Mouse (Mus musculus) embryonic fibroblast, embryonic 13.5 days (primary cell): Measurements from ENCODE around the gene Adam23. TPM values are rescaled to one million over a fixed set of nuclear protein-coding genes. Genes with fewer than 3 reads are reported as not detected.
"Not testable (repeated sequence)": the region's sequence is repeated elsewhere in the genome, so short reads cannot be mapped to it uniquely, and the experiment has no call there.

Experiments used
- H3K27ac ChIP-seq: 2 replicates; pipeline ENCODE4 v1.5.1; 2012; ENCODE audit warnings: low read length, control low read depth, inconsistent platforms; ENCODE audit not compliant: insufficient read depth
- H3K4me1 ChIP-seq: 2 replicates; pipeline ENCODE4 v1.6.1; 2011; ENCODE audit warnings: low read length; ENCODE audit not compliant: control insufficient read depth, insufficient read depth
- H3K4me3 ChIP-seq: 2 replicates; pipeline ENCODE4 v1.5.1; 2011; ENCODE audit warnings: mild to moderate bottlenecking, control low read depth, low read length; ENCODE audit not compliant: insufficient read depth
- CTCF ChIP-seq: IDR thresholded peaks from 2 replicates; pipeline ENCODE4 v1.5.1; 2011; ENCODE audit warnings: mild to moderate bottlenecking, control low read depth, low read length, moderate library complexity, borderline replicate concordance; ENCODE audit not compliant: insufficient read depth
- POLR2A ChIP-seq: IDR thresholded peaks from 2 replicates; pipeline ENCODE4 v1.6.1; 2011; ENCODE audit warnings: low read depth, mild to moderate bottlenecking, control low read depth, low read length, moderate library complexity
- polyA plus RNA-seq: library from polyadenylated mRNA; stranded (reverse); fragments of >200 nt; gene quantifications from 2 replicates; pipeline ENCODE4 v1.2.4, GENCODE M21; 2011; ENCODE audit warnings: low read depth; ENCODE audit not compliant: missing spikeins, insufficient read length

Adam23 gene
- polyA plus RNA-seq, 1 experiment, result 54.1 TPM

GRCm38 (mm10) chr1:63573864-63574611, 128.3 kb downstream of the Adam23 start:
- no peak overlapping the region for H3K4me3 ChIP-seq
- no peak for TF ChIP-seq POLR2A
- TF ChIP-seq CTCF, result no peak
- H3K27ac ChIP-seq, result no peak overlapping the region
- no peaks in the 10 kb centered on the region for H3K4me1 ChIP-seq

- no peaks in the 10 kb centered on the region for H3K4me1 ChIP-seq
- no peak for TF ChIP-seq CTCF
- no peak for TF ChIP-seq POLR2A
- H3K27ac ChIP-seq, result no peak overlapping the region
- H3K4me3 ChIP-seq, result no peak overlapping the region
Observed at GRCm38 (mm10) chr1:63576803-63577202, 131.1 kb downstream of the Adam23 start.

DNA sequence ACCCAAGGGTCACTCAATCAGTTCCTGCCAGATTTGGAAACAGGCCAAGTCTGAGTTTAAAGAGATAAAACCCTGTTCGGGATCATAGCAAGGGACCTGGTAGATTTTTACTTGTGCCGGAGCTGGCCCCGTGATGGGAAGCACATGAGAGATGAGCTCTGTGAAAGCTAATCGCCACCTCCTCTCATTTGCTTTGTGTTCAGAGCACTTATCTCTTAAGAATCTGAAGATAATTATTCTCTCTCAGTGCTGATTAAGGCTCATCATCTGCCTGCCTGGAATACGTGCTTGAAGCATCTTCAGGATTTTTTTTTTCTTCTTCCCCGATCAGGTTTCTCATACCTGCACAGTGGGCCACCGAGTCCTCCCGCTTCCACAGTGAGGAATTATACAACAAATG, 133.5 kb downstream of the Adam23 start:
- H3K4me3 ChIP-seq, result no peak overlapping the region
- no peak overlapping the region for H3K27ac ChIP-seq
- no peaks in the 10 kb centered on the region for H3K4me1 ChIP-seq
- no peak for TF ChIP-seq POLR2A

DNA sequence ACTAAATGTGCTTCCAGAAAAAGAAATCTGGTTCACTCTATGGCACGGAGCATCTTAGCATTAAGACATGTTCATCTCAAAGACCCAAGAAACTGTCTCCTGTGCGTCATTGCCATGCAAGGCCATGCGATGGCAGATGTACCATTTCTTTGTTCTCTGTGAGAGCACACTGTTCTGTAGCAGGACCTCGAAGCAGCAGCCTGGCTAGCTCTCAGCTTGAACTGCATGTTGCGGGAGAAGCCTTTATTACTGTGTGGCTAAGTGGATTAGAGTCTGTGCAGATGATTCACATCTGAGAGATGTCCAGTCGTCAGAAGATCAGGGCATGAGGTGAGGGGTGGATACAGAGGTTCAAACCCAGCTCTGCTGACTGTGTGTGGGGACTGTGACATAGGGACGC, 141.2 kb downstream of the Adam23 start:
- TF ChIP-seq POLR2A (no peak), CTCF (no peak)
- H3K4me1 ChIP-seq, result no peaks in the 10 kb centered on the region
- H3K27ac ChIP-seq, result no peak overlapping the region

DNA sequence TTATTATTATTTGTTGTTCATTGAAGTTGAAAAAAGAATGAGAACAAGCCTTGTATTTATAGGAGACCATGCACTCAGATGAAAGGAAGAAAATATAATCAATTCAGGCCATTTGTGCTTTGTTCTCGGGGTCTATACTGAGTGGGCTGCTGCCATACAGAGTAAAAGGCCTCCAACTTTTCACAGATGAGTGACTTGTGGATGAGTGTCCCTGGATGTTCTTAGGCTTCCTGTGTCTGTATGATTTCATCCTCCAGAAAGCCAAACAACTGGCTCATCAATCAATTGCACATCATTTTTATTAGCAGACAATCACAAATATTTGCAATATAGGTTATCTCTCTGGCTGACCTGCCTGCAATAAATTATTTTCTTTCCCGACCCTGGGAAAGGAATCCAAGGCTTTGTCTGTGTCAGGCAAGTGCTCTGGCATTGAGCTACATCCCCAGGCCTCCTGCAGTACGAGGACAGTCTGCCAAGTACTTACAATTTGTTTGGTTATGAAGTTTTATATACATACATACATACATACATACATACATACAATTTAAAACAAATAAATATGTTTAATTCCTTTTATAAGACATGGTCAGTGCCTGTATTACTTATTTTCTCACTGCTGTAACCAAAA, 158.3 kb downstream of the Adam23 start:
- no peak overlapping the region for H3K4me3 ChIP-seq
- H3K27ac ChIP-seq, result no peak overlapping the region
- no peaks in the 10 kb centered on the region for H3K4me1 ChIP-seq
- TF ChIP-seq CTCF (no peak), POLR2A (no peak)

More for the DNA sequence above, 141.2 kb downstream of the Adam23 start:
- H3K4me3 ChIP-seq, result no peak overlapping the region

- TF ChIP-seq POLR2A (no peak), CTCF (no peak)
- Histone ChIP-seq H3K4me1 (no peaks in the 10 kb centered on the region), H3K4me3 (no peak overlapping the region), H3K27ac (no peak overlapping the region)
Observed at GRCm38 (mm10) chr1:63609613-63610012, 163.9 kb downstream of the Adam23 start.

DNA sequence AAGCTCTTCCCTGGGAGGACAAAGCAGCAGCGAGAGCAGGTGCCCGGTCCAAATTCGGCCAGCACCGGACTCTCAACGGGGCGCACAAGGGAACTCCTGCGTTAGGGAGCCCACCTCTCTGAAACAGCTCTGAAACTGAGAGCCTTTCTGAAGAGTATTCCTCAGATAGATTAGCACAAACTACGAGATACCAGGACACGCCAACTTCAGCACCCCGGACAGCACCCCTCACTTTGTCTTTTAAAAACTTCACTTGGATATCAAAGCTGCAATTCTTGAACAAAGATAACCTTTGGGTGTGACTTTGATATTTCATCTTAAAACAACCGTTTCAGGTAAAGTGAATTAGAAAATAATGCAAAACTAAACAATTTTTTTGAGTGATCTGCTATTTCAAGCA, 168.9 kb downstream of the Adam23 start:
- H3K4me3 ChIP-seq, result no peak overlapping the region
- no peaks in the 10 kb centered on the region for H3K4me1 ChIP-seq
- H3K27ac ChIP-seq, result no peak overlapping the region
- TF ChIP-seq POLR2A (no peak), CTCF (no peak)

- no peak for TF ChIP-seq CTCF
- no peak for TF ChIP-seq POLR2A
- Histone ChIP-seq H3K27ac (no peak within 1 kb of the TSS), H3K4me1 (no peaks in the 10 kb centered on the region), H3K4me3 (no peak within 1 kb of the TSS)
Observed at GRCm38 (mm10) chr1:63615668-63616067, 170.0 kb downstream of the Adam23 start, which contains the start of gene Gm39653. Gene Gm39653, plus strand, starts transcription at chr1:63615968.

DNA sequence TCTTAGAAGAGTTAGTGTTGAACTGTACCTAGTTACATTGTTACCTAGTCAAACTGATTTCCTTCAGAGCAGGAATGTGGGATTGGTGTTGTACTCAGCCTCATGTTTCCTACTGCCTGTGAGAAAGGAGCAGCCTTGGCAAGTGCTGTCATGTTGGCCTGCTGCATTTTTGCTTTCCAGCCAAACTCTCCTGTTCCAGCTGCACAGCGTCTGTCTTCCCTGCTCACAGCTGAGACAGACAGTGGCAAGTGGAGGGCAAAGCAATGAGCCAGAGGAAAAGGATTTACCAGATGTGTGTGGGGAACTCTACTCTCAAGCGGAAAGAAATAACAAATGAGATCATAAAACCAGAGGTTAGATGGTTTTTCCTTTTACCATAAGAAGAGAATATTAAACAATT, 182.5 kb downstream of the Adam23 start:
- no peak overlapping the region for H3K4me3 ChIP-seq
- TF ChIP-seq CTCF (no peak), POLR2A (no peak)
- H3K27ac ChIP-seq, result no peak overlapping the region
- H3K4me1 ChIP-seq, result no peaks in the 10 kb centered on the region

- H3K4me3 ChIP-seq, H3K4me1 ChIP-seq, H3K27ac ChIP-seq: not testable (repeated sequence)
Observed at GRCm38 (mm10) chr1:63630390-63630789, 184.7 kb downstream of the Adam23 start.

DNA sequence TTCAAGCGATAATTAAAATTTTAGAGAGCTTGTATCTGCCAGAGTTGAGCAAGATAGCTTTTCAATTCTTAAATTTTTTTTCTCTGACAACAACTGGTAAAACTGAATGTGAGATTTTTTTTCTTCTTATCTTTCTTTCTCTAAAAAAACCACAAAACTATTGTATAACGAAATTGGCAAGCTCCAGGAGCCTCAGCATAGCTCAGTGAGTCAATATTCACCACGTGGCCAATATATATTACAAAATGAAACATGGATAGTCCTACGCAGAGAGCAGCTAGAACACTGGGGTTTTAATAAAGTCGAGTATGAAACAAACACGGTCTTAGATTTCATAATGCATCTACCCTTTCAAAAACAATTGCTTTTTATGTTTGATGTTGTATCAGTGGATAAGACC, 194.2 kb downstream of the Adam23 start:
- no peak overlapping the region for H3K4me3 ChIP-seq
- H3K27ac ChIP-seq, result no peak overlapping the region
- TF ChIP-seq POLR2A (no peak), CTCF (no peak)
- no peaks in the 10 kb centered on the region for H3K4me1 ChIP-seq

Other genes with a start within 250 kb of the Adam23 start
- gene Gpr1, start 231.3 kb upstream of the Adam23 start, polyA plus RNA-seq, result 0.88 and 1.7 TPM in 2 replicates
- 4.6 and 8.0 TPM in 2 replicates for gene Zdbf2, start 172.6 kb upstream of the Adam23 start, polyA plus RNA-seq
- gene Gm39653, start 170.1 kb downstream of the Adam23 start, polyA plus RNA-seq, result not detected in 2 replicates
- gene Dytn, start 241.0 kb downstream of the Adam23 start, polyA plus RNA-seq, result not detected in 2 replicates